Mouse (Mus musculus): ENCODE results near the gene Dixdc1.

Dixdc1 gene

DNA sequence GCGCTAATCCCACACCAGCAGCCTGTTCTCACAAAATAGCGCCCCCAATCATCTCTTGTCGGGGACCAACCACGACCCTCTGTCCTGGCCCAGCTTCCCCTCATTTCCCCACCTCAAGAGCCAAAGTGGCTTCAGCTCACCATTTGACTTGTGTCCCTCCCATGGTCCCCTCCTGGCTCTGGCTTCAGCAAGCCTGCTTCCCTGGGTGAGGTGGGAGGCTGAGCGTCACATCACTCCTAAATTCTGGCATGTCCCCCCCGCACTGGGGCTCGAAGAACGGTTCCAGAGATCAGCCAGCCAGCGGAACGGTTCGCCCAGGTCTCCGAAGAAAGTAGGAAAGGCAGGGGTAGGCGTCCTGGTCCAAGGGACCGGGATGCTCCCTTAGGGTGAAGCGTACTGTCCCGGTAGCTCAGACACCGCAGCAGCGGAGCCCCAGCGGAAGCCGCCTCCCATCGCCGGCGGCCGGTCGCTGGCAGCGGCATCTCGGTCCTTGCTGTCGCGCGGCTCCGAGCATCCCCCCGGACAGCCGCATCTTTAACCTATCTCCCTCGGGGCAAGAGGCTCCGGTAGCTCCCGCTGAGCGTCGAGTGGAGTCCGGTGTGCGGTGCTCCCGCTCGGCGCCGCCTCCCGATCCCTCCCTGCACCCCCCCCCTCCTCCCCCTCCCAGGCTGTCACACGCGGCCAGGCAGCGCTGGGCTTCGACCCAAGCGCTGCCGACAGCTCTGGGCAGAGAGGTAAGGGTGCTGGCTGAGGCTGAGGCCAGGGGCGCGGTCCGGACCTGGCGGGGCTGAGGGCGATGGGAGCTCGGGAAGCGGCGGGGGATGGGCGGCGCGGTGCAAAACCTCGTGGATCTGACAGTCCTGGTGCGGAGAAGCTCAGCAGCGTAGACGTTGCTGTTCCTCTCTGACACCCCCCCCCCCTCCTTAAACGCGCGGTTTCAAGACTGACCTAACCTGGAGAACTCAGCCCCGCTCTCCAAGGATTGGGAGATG lies 40.6 kb downstream of the Dixdc1 start:
- DNase-seq (ENCODE audit: low spot score): no peak

DNA sequence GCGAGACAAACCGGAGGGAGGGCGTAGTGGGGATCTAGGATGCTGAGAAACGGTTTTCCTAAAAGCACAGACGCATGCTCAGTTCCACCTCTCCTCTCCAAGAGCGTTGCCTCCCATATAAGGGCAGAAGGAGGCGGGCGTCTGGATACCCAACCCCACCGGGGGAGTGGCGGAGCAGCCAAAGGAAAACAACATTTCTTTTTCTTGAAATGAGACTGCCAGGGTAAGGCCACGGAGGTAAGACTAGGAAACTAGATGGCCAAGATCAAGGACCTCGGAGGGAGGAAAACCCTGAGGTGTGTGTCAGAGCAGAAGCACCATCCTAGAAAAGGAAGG lies 41.6 kb downstream of the Dixdc1 start:
- peak; percentile 30 for DNase-seq (ENCODE audit: low spot score)

GRCm38 (mm10) chr9:50696851-50697705 lies 42.2 kb downstream of the Dixdc1 start:
- DNase-seq (ENCODE audit: low spot score): no peak

- DNase-seq (ENCODE audit: low spot score): no peak
These were observed 44.2 kb downstream of the Dixdc1 start for GRCm38 (mm10) chr9:50695153-50695552.

GRCm38 (mm10) chr9:50693631-50694030 lies 45.7 kb downstream of the Dixdc1 start:
- DNase-seq (ENCODE audit: low spot score): no peak

DNA sequence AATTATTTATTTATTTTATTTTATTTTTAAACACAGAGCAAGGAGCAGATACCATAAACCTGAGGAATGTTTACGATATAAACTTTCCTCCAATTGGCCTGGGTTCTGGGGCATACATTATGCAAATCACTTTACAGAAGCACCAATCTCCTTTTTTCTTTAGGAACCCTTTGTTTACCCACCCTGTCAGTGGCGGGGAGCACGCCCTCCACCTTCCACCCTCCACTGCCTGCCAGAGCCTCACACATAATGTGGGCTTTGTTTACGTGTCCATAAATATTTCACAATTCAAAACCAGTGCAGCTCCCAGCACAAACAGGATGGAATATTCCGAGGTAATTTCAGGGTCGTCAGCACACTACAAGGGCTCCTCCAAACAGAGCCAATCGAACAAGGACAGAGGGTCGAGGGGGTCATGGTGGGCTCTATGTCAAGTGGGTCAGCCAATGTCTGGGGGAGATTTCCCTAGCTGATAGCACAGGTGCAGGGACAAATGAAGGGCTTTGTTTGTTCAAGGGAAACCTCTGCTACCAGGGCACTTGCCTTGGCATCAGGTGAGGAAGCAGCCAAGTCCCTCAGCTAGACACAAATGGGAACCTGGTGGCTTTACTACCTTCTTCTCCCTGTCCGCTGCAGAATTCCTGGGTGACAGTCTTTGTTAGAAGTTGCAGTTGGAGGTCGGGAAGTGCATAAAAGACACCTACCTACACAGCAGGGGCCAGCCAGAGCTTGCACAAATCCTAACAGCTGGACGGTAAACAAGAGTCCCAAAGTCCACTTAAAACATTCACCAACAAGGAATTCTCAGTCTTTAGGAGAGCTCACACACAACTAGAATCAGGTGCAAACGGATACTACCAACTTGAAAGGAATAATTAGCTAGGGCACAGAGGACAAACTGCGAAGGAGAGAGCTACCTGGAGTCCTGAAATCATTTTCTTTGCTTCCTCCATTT lies 46.4 kb downstream of the Dixdc1 start:
- peak; percentile 68 for DNase-seq (ENCODE audit: low spot score)

- peak; percentile 44 for DNase-seq (ENCODE audit: low spot score)
These were observed 52.3 kb downstream of the Dixdc1 start for GRCm38 (mm10) chr9:50686866-50687652.

- DNase-seq (ENCODE audit: low spot score): no peak
These were observed 57.6 kb downstream of the Dixdc1 start for GRCm38 (mm10) chr9:50681727-50682126.

GRCm38 (mm10) chr9:50679406-50679805 lies 59.9 kb downstream of the Dixdc1 start:
- DNase-seq (ENCODE audit: low spot score): no peak

GRCm38 (mm10) chr9:50674771-50675170 lies 64.5 kb downstream of the Dixdc1 start:
- DNase-seq (ENCODE audit: low spot score): no peak

DNA sequence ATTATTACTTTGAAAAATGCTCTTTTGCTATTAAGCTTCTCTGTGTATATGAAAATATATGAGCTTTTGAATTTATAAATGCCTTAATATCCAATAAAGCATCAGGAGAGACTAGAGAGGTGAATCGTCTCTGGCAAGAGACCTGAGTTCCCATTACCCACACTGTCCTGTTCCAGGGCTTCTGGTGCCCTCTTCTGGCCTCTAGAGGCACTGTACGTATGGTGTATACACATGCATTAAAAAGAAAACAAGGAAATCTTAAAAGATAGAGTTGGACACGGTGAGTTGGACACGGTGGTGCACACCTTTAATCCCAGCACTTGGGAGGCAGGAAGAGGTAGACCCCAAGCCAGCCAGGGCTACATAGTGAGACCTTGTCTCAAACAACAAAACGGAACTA lies 68.6 kb downstream of the Dixdc1 start:
- no peak for DNase-seq (ENCODE audit: low spot score)

GRCm38 (mm10) chr9:50667579-50668498 lies 71.5 kb downstream of the Dixdc1 start:
- DNase-seq (ENCODE audit: low spot score): no peak

DNA sequence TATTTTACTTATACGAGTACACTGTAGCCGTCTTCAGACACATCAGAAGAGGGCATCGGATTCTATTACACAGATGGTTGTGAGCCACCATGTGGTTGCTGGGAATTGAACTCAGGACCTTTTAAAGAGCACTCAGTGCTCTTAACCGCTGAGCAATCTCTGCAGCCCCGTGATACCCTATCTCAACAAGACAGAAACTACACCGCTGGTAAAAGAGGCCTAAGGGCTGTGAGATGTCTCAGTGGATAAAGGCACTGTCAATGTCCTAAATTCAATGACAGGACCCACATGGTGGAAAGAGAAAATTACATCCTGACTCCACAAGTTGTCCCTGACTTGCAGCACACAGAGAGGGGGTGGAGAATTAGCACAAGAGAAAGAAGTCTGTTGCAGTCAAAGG lies 72.9 kb downstream of the Dixdc1 start:
- DNase-seq (ENCODE audit: low spot score): no peak

- DNase-seq (ENCODE audit: low spot score): no peak
These were observed 74.5 kb downstream of the Dixdc1 start for GRCm38 (mm10) chr9:50664826-50665225.

DNA sequence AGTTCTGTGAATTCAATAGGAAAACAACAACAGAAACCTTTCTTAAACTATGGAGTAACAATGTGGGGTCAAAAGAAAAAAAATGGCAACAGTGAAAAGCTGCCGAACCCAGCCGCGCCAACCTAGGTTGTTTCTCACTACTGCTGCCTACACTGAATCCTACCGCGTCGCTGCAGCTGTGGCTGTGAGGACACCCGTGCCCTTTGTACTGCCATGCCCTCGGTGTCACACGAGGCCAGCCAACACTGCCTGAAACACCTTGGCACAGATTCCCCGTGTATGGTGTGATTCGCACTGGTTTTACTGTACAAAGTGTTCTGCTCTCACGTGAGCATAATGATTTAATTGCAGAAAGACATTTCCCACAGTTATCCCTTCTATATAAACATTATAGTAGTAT lies 78.9 kb downstream of the Dixdc1 start:
- DNase-seq (ENCODE audit: low spot score): no peak

DNA sequence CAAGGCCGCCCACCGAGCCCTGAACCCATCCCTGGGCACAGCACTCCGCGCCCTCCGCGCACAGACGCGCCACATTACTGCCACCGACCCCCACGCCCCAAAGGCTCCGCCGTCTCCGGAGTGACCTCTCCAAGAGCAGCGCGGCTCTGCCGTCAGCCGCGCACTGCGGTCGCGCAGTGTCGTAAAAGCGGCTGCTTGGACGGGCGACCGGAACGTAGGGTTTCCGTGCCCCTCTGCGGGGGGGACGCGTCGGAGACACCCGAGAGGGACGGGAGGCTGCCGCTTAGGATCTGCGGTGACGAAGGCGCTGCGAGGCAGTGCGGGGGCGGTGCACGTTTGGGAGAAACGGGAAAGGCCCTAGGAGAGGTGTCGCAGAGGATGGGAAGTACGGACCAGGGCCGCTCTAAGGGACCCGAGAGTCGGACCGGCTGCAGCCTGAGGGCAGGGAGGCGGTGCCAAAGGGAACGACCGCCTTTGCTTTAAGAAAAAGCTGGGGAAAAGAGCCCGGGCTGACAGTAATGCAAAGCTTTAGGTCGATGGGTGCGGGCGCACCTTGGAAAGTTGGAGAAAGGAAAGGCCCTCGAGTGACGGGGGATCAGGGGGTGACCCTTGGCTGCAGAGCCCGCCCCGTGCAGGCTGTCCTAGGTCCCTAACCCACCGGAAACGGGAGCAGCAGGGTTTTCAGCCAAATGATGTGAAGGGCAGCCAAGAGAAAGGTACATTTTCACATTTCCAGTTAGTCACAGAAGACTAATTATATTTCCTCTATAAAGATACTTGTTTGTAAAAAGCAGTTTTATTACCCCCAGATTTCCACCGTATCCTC lies 79.7 kb downstream of the Dixdc1 start, which contains the start of gene Dlat:
Gene Dlat (minus strand): TSS at position 389 of the 826 bp plus-strand sequence.
- DNase-seq (ENCODE audit: low spot score): peak; percentile 89

GRCm38 (mm10) chr9:50658941-50659388 lies 80.4 kb downstream of the Dixdc1 start:
- no peak for DNase-seq (ENCODE audit: low spot score)

GRCm38 (mm10) chr9:50658391-50658790 lies 80.9 kb downstream of the Dixdc1 start:
- DNase-seq (ENCODE audit: low spot score): peak; percentile 12

GRCm38 (mm10) chr9:50650503-50650902 lies 88.8 kb downstream of the Dixdc1 start:
- peak; percentile 12 for DNase-seq (ENCODE audit: low spot score)
